Comparison of ENCODE assay signal across 19 mouse cellular contexts in genomic region chr11:114146334-114146733, GRCm38 (mm10).
DNase-seq lines count a peak whose midpoint lies in the region; ATAC-seq and TF ChIP-seq lines count a peak whose summit lies in the region.
"Had no signal": no experiment of that assay in that cellular context is flagged by ENCODE, and none has a peak within 500 bp of the region (broad histone marks: within the 10 kb centered on the region; RNA-seq: fewer than 3 reads in every experiment).

No protein-coding gene starts in this region.

- 45% methylated on average over 5 of the region's 5 CpGs for WGBS in midbrain, embryonic 14.5 days
- 46% methylated on average over 5 of the region's 5 CpGs for WGBS in midbrain, postnatal 0 days
- WGBS in hindbrain, embryonic 11.5 days, result 35% methylated on average over 5 of the region's 5 CpGs
- WGBS in limb, embryonic 12.5 days, result 20% methylated on average over 5 of the region's 5 CpGs

- TF ChIP-seq CTCF in midbrain, postnatal 0 days (IDR thresholded peaks at IDR 0.05), result no peak

- no peak overlapping the region for H3K9ac ChIP-seq in midbrain, embryonic 14.5 days (replicated peaks; ENCODE audit: low read length)
- no peak overlapping the region for H3K9ac ChIP-seq in midbrain, postnatal 0 days (replicated peaks; ENCODE audit: low read length, poor library complexity, severe bottlenecking)
- H3K9ac ChIP-seq in hindbrain, embryonic 11.5 days (ENCODE audit: low read depth, low read length), result no peak overlapping the region
- H3K9ac ChIP-seq in limb, embryonic 12.5 days (replicated peaks), result no peak overlapping the region
- H3K9ac ChIP-seq: forebrain, embryonic 15.5 days; liver, embryonic 12.5 days had no signal

- H3K36me3 ChIP-seq in midbrain, embryonic 14.5 days (ENCODE audit: control insufficient read depth, insufficient read depth, low read length), result no peaks in the 10 kb centered on the region
- H3K36me3 ChIP-seq in midbrain, postnatal 0 days (ENCODE audit: insufficient read depth, low read length), result no peaks in the 10 kb centered on the region
- no peaks in the 10 kb centered on the region for H3K36me3 ChIP-seq in hindbrain, embryonic 11.5 days (ENCODE audit: control insufficient read depth, insufficient read depth, low read length)
- no peaks in the 10 kb centered on the region for H3K36me3 ChIP-seq in limb, embryonic 12.5 days
- H3K36me3 ChIP-seq: forebrain, embryonic 15.5 days; liver, embryonic 12.5 days had no signal

- no peaks in the 10 kb centered on the region for H3K9me3 ChIP-seq in midbrain, embryonic 14.5 days (ENCODE audit: control insufficient read depth, low read length)
- H3K9me3 ChIP-seq in midbrain, postnatal 0 days (ENCODE audit: low read length), result no peaks in the 10 kb centered on the region
- H3K9me3 ChIP-seq in hindbrain, embryonic 11.5 days (ENCODE audit: control insufficient read depth, low read length), result no peaks in the 10 kb centered on the region
- 0 out of 2 replicates have a peak, but pooled peaks cover 5% of the 10 kb centered on the region for H3K9me3 ChIP-seq in limb, embryonic 12.5 days
- H3K9me3 ChIP-seq: forebrain, embryonic 15.5 days; liver, embryonic 12.5 days had no signal

- no peak overlapping the region for H3K4me3 ChIP-seq in midbrain, embryonic 14.5 days (replicated peaks; ENCODE audit: low read depth, low read length)
- no peak overlapping the region for H3K4me3 ChIP-seq in midbrain, postnatal 0 days (ENCODE audit: low read depth, low read length)
- no peak overlapping the region for H3K4me3 ChIP-seq in hindbrain, embryonic 11.5 days (ENCODE audit: low read depth, low read length)
- H3K4me3 ChIP-seq in limb, embryonic 12.5 days (replicated peaks), result no peak overlapping the region
- H3K4me3 ChIP-seq: forebrain, embryonic 15.5 days; heart, adult 2 months; liver, embryonic 12.5 days; megakaryocyte, embryonic 14.5 days; myocyte had no signal

- peak; percentile 52 for DNase-seq in embryo, embryonic 10 days (ENCODE audit: low spot score)
- no peak for DNase-seq in embryo, embryonic 9.5 days (ENCODE audit: extremely low spot score)
- peak; percentile 39 for DNase-seq in midbrain, embryonic 14.5 days
- no peak for DNase-seq in midbrain, postnatal 0 days (ENCODE audit: low spot score)
- peak; percentile 8 for DNase-seq in hindbrain, embryonic 11.5 days (ENCODE audit: low spot score)
- DNase-seq in urinary bladder, adult 18-20 months (ENCODE audit: low spot score in 2 of 2), result no peak
- no peak for DNase-seq in liver
- DNase-seq: adrenal gland, postnatal 10 days; cerebellum, adult 2 months; heart, adult 2 months; kidney, postnatal 14 days; thymus, adult 2 months had no signal

- no peak for ATAC-seq in midbrain, embryonic 14.5 days (ENCODE audit: low FRiP score, low TSS enrichment)
- ATAC-seq in midbrain, postnatal 0 days (ENCODE audit: low FRiP score), result no peak
- no peak for ATAC-seq in hindbrain, embryonic 11.5 days (ENCODE audit: low FRiP score)
- no peak for ATAC-seq in limb, embryonic 12.5 days (ENCODE audit: insufficient number of reproducible peaks, insufficient read depth, low FRiP score, low TSS enrichment, low read depth)
- ATAC-seq: forebrain, embryonic 15.5 days; inflammation-experienced regulatory T-cells, adult 6 months; liver, embryonic 12.5 days; lung, postnatal 0 days had no signal

- H3K4me1 ChIP-seq in midbrain, embryonic 14.5 days (ENCODE audit: control insufficient read depth, insufficient read depth, low read length), result no peaks in the 10 kb centered on the region
- H3K4me1 ChIP-seq in midbrain, postnatal 0 days (ENCODE audit: insufficient read depth, low read length), result no peaks in the 10 kb centered on the region
- no peaks in the 10 kb centered on the region for H3K4me1 ChIP-seq in hindbrain, embryonic 11.5 days (replicated peaks; ENCODE audit: control insufficient read depth, insufficient read depth, low read length)
- peaks cover 15% of the 10 kb centered on the region for H3K4me1 ChIP-seq in limb, embryonic 12.5 days (replicated peaks)
- H3K4me1 ChIP-seq: forebrain, embryonic 15.5 days; liver, embryonic 12.5 days; megakaryocyte, embryonic 14.5 days had no signal

- H3K27me3 ChIP-seq in midbrain, embryonic 14.5 days (ENCODE audit: control insufficient read depth, insufficient read depth, low read length), result no peaks in the 10 kb centered on the region
- no peaks in the 10 kb centered on the region for H3K27me3 ChIP-seq in midbrain, postnatal 0 days (ENCODE audit: insufficient read depth, low read length)
- H3K27me3 ChIP-seq in hindbrain, embryonic 11.5 days (ENCODE audit: control insufficient read depth, insufficient read depth, low read length), result no peaks in the 10 kb centered on the region
- H3K27me3 ChIP-seq in limb, embryonic 12.5 days, result 0 out of 2 replicates have a peak, but pooled peaks cover 4% of the 10 kb centered on the region
- H3K27me3 ChIP-seq: forebrain, embryonic 15.5 days; liver, embryonic 12.5 days had no signal

- H3K27ac ChIP-seq in midbrain, embryonic 14.5 days (replicated peaks; ENCODE audit: low read depth, low read length), result no peak overlapping the region
- no peak overlapping the region for H3K27ac ChIP-seq in midbrain, postnatal 0 days (ENCODE audit: low read depth, low read length)
- H3K27ac ChIP-seq in hindbrain, embryonic 11.5 days (ENCODE audit: low read depth, low read length), result no peak overlapping the region
- H3K27ac ChIP-seq in limb, embryonic 12.5 days, result peak overlapping the region; percentile 66
- H3K27ac ChIP-seq: forebrain, embryonic 15.5 days; heart, adult 2 months; liver, embryonic 12.5 days had no signal

- no peak overlapping the region for H3K4me2 ChIP-seq in midbrain, embryonic 14.5 days (ENCODE audit: low read length)
- no peak overlapping the region for H3K4me2 ChIP-seq in midbrain, postnatal 0 days (ENCODE audit: low read depth, low read length, poor library complexity, severe bottlenecking)
- H3K4me2 ChIP-seq in hindbrain, embryonic 11.5 days (replicated peaks; ENCODE audit: low read depth, low read length), result no peak overlapping the region
- no peak overlapping the region for H3K4me2 ChIP-seq in limb, embryonic 12.5 days
- H3K4me2 ChIP-seq: forebrain, embryonic 15.5 days; liver, embryonic 12.5 days had no signal

Comparison
In these comparisons a context has a peak if more than half of its experiments do, and no peak if none do; other contexts are left out.
1. DNase-seq: peak in embryo, embryonic 10 days (single experiment), midbrain, embryonic 14.5 days (single experiment) and hindbrain, embryonic 11.5 days (single experiment); none in embryo, embryonic 9.5 days (single experiment), midbrain, postnatal 0 days (single experiment), urinary bladder, adult 18-20 months (0 of 2) and liver (single experiment).